In genomic region chr5:123133083-123133783, GRCm38 (mm10) we compare ENCODE assay signal across 8 mouse cellular contexts. TPM values are rescaled to one million over a fixed set of nuclear protein-coding genes. Genes with fewer than 3 reads are reported as not detected.
A peak's percentile ranks its signal among the peaks of the same experiment; 100 is the strongest.
DNase-seq lines count a peak whose midpoint lies in the region; ATAC-seq lines count a peak whose summit lies in the region.

No protein-coding gene starts in this region.

- peaks cover 64% of the 10 kb centered on the region for H3K4me1 ChIP-seq in intestine, embryonic 15.5 days (replicated peaks)
- H3K4me1 ChIP-seq in limb, embryonic 11.5 days (ENCODE audit: control insufficient read depth, insufficient read depth, low read length) = peaks cover 55% of the 10 kb centered on the region
- peaks cover 67% of the 10 kb centered on the region for H3K4me1 ChIP-seq in midbrain, embryonic 13.5 days (replicated peaks)

- H3K27me3 ChIP-seq in intestine, embryonic 15.5 days (replicated peaks) = no peaks in the 10 kb centered on the region
- H3K27me3 ChIP-seq in limb, embryonic 11.5 days (ENCODE audit: control insufficient read depth, insufficient read depth, low read length) = no peaks in the 10 kb centered on the region
- no peaks in the 10 kb centered on the region for H3K27me3 ChIP-seq in midbrain, embryonic 13.5 days

- H3K36me3 ChIP-seq in intestine, embryonic 15.5 days = no peaks in the 10 kb centered on the region
- peaks cover 8% of the 10 kb centered on the region for H3K36me3 ChIP-seq in limb, embryonic 11.5 days (ENCODE audit: control insufficient read depth, insufficient read depth, low read length)
- peaks cover 60% of the 10 kb centered on the region for H3K36me3 ChIP-seq in midbrain, embryonic 13.5 days

- 18% methylated on average over 18 of the region's 18 CpGs for WGBS in intestine, embryonic 15.5 days
- 23% methylated on average over 18 of the region's 18 CpGs for WGBS in limb, embryonic 11.5 days
- WGBS in midbrain, embryonic 13.5 days = 20% methylated on average over 18 of the region's 18 CpGs

- no peak overlapping the region for H3K4me3 ChIP-seq in intestine, embryonic 15.5 days (replicated peaks)
- no peak overlapping the region for H3K4me3 ChIP-seq in limb, embryonic 11.5 days (ENCODE audit: low read depth, low read length)
- peak overlapping the region; percentile 96 for H3K4me3 ChIP-seq in midbrain, embryonic 13.5 days (replicated peaks)

- DNase-seq in adrenal gland, postnatal 10 days = peak; percentile 94
- peak; percentile 84 for DNase-seq in embryo, embryonic 11.5 days (ENCODE audit: low read depth, low spot score)
- peak; percentile 86 to 90 for DNase-seq in gastrocnemius, postnatal 36 days
- DNase-seq in limb, embryonic 11.5 days (ENCODE audit: low spot score) = peak; percentile 94
- DNase-seq in spleen, adult 12 weeks (ENCODE audit: low spot score) = peak; percentile 85

- H3K9ac ChIP-seq in intestine, embryonic 15.5 days = no peak overlapping the region
- H3K9ac ChIP-seq in limb, embryonic 11.5 days (ENCODE audit: low read length) = no peak overlapping the region
- peak overlapping the region; percentile 100 for H3K9ac ChIP-seq in midbrain, embryonic 13.5 days (replicated peaks)

- H3K27ac ChIP-seq in intestine, embryonic 15.5 days = peak overlapping the region; percentile 100
- no peak overlapping the region for H3K27ac ChIP-seq in limb, embryonic 11.5 days (replicated peaks; ENCODE audit: low read depth, low read length)
- peak overlapping the region; percentile 100 for H3K27ac ChIP-seq in midbrain, embryonic 13.5 days

- intact Hi-C loops in gastrocnemius, postnatal 36 days (cut with DNase I) = loop anchor here (2.0 to 5.0 kb wide), 4 partner anchors 16 to 66 kb away; partner anchors contain the start of gene Tmem120b

- no peak for ATAC-seq in intestine, embryonic 15.5 days
- no peak for ATAC-seq in limb, embryonic 11.5 days (ENCODE audit: insufficient number of reproducible peaks, low FRiP score, low TSS enrichment, low read depth)
- ATAC-seq in midbrain, embryonic 13.5 days = no peak
- ATAC-seq in activated CD4-positive, CD25-positive, alpha-beta regulatory T cell, adult 4 months = no peak

- H3K4me2 ChIP-seq in intestine, embryonic 15.5 days (replicated peaks) = peak overlapping the region; percentile 89
- no peak overlapping the region for H3K4me2 ChIP-seq in limb, embryonic 11.5 days (ENCODE audit: low read depth, severe bottlenecking)
- H3K4me2 ChIP-seq in midbrain, embryonic 13.5 days (replicated peaks) = peak overlapping the region; percentile 97

- no peaks in the 10 kb centered on the region for H3K9me3 ChIP-seq in intestine, embryonic 15.5 days
- no peaks in the 10 kb centered on the region for H3K9me3 ChIP-seq in limb, embryonic 11.5 days (ENCODE audit: control insufficient read depth, low read length)
- H3K9me3 ChIP-seq in midbrain, embryonic 13.5 days = no peaks in the 10 kb centered on the region

RNA-seq across cellular contexts. Expression of gene Rhof, which starts 0.7 kb away (rescaled TPM):
- 1 to 10 TPM; 1.6 to 1.8 TPM for total RNA-seq in adrenal gland, postnatal 10 days (2021)
- total RNA-seq in gastrocnemius, postnatal 36 days (2021) = under 1 TPM; 0.15 to 0.38 TPM
- polyA plus RNA-seq in intestine, embryonic 15.5 days (2015; fragmentation: Nextera tagmentation; extraction: Ambion mirVana) = 1.7 and 2.3 TPM in 2 replicates
- 2.9 and 3.6 TPM in 2 replicates for polyA plus RNA-seq in limb, embryonic 11.5 days (2014; fragmentation: Nextera tagmentation; extraction: Ambion mirVana)
- 2.6 and 3.3 TPM in 2 replicates for polyA plus RNA-seq in midbrain, embryonic 13.5 days (2015; fragmentation: Nextera tagmentation; extraction: Ambion mirVana)
- polyA plus RNA-seq in activated CD4-positive, CD25-positive, alpha-beta regulatory T cell, adult 4 months (2017; shearing (Covaris generic)) = 10 to 100 TPM; 54.3 to 75.1 TPM

RNA-seq across cellular contexts. Expression of gene Setd1b, which starts 8.8 kb away (rescaled TPM):
- 10 to 100 TPM; 19.5 to 27.4 TPM for total RNA-seq in adrenal gland, postnatal 10 days (2021)
- 10 to 100 TPM in 1 of 2 experiments, 1 to 10 TPM in 1; 7.7 to 13.0 TPM for total RNA-seq in gastrocnemius, postnatal 36 days (2021)
- 7.6 and 8.4 TPM in 2 replicates for polyA plus RNA-seq in intestine, embryonic 15.5 days (2015; fragmentation: Nextera tagmentation; extraction: Ambion mirVana)
- 12.0 and 14.0 TPM in 2 replicates for polyA plus RNA-seq in limb, embryonic 11.5 days (2014; fragmentation: Nextera tagmentation; extraction: Ambion mirVana)
- polyA plus RNA-seq in midbrain, embryonic 13.5 days (2015; fragmentation: Nextera tagmentation; extraction: Ambion mirVana) = 13.3 and 14.1 TPM in 2 replicates
- 10 to 100 TPM; 12.5 to 12.9 TPM for polyA plus RNA-seq in activated CD4-positive, CD25-positive, alpha-beta regulatory T cell, adult 4 months (2017; shearing (Covaris generic))

RNA-seq across cellular contexts. Expression of gene Psmd9, which starts 36.0 kb away (rescaled TPM):
- 10 to 100 TPM; 29.0 to 29.4 TPM for total RNA-seq in adrenal gland, postnatal 10 days (2021)
- 10 to 100 TPM; 13.0 to 15.7 TPM for total RNA-seq in gastrocnemius, postnatal 36 days (2021)
- 68.5 and 69.1 TPM in 2 replicates for polyA plus RNA-seq in intestine, embryonic 15.5 days (2015; fragmentation: Nextera tagmentation; extraction: Ambion mirVana)
- polyA plus RNA-seq in limb, embryonic 11.5 days (2014; fragmentation: Nextera tagmentation; extraction: Ambion mirVana) = 82.6 and 85.8 TPM in 2 replicates
- polyA plus RNA-seq in midbrain, embryonic 13.5 days (2015; fragmentation: Nextera tagmentation; extraction: Ambion mirVana) = 72.2 and 74.0 TPM in 2 replicates
- polyA plus RNA-seq in activated CD4-positive, CD25-positive, alpha-beta regulatory T cell, adult 4 months (2017; shearing (Covaris generic)) = 10 to 100 TPM; 31.6 to 42.2 TPM

RNA-seq across cellular contexts. Expression of gene Hpd, which starts 49.3 kb away (rescaled TPM):
- total RNA-seq in adrenal gland, postnatal 10 days (2021) = 100 to 1,000 TPM in 1 of 2 experiments, 10 to 100 TPM in 1; 65.8 to 142 TPM
- total RNA-seq in gastrocnemius, postnatal 36 days (2021) = under 1 TPM in 1 of 2 experiments, not detected in 1; 0.79 TPM
- 4.7 and 6.8 TPM in 2 replicates for polyA plus RNA-seq in intestine, embryonic 15.5 days (2015; fragmentation: Nextera tagmentation; extraction: Ambion mirVana)
- polyA plus RNA-seq in limb, embryonic 11.5 days (2014; fragmentation: Nextera tagmentation; extraction: Ambion mirVana) = not detected in 2 replicates
- not detected in 2 replicates for polyA plus RNA-seq in midbrain, embryonic 13.5 days (2015; fragmentation: Nextera tagmentation; extraction: Ambion mirVana)
- not detected for polyA plus RNA-seq in activated CD4-positive, CD25-positive, alpha-beta regulatory T cell, adult 4 months (2017; shearing (Covaris generic))

Comparison
In these comparisons a context has a peak if more than half of its experiments do, and no peak if none do; other contexts are left out.
1. RNA of gene Rhof, which starts 0.7 kb away (polyA plus RNA-seq): 54.3 to 75.1 TPM in activated CD4-positive, CD25-positive, alpha-beta regulatory T cell, adult 4 months; 2.6 to 3.3 TPM in midbrain, embryonic 13.5 days, 2.9 to 3.6 TPM in limb, embryonic 11.5 days and 1.7 to 2.3 TPM in intestine, embryonic 15.5 days; every median in the first group is over 10 times any median in the second.
2. Peak in every context shown above with its lines, with median percentiles within 50 percentile points of each other: DNase-seq.